Mouse (Mus musculus): ENCODE measurements around the gene Lrrk1. TPM values are rescaled to one million over a fixed set of nuclear protein-coding genes. Genes with fewer than 3 reads are reported as not detected.

Gene Lrrk1
- polyA plus RNA-seq, 1 experiment: 39.4 TPM

DNA sequence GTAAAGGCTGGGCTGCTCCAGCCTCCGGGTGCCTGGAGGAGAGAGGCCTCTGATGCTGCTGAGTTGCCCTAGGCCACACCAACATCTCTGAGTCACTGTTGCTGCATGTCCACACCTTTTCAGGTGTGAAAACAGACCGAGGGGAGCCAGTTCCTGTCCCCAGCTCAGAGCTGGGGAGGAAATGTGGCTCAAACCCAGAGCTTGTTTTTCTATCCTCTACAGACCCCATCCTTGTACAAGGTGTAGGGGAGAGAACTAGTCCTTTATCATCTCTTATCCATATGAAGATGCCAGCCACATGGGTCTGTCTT, 159.6 kb downstream of the Lrrk1 start:
- no peak for DNase-seq (ENCODE audit: low spot score)

DNA sequence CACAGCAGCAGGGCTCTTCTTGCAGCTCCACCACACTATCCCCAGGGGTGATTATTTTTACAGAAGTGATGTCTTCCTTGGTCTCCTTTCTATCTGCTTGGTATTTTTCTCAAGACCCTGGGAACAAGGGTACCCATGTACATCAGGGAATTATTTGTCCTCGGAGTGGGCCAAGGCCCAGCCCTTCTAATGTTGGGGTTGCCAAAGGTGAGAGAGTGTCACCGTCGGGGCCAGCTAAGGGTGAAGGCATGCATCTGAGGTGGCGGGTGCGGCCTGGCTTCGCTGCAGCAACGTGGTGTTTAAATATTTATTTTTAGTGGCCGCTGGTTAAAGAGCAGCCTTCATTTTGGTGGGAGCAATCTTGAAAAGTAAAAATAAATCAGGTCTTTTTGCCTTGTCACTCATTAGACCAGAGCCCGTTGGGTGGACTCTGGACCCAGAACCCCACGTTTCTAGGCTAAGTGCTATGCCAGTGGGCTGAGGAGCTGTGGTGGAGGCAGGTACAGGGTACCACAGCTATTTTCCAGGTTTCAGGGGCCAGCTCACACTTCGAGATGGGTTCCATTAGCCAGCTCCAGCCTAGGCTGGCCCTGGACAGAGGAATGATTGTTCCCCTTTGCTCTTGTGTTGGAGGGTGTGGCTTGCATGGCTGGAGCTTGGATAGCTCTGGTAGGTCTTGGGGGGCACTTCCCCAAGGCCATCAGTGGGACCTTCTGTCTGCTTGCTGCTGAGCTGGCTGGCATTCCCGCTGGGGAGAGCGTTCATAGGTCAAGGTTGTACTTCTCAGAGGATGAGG, 160.1 kb downstream of the Lrrk1 start:
- peak; percentile 14 for DNase-seq (ENCODE audit: low spot score)

DNA sequence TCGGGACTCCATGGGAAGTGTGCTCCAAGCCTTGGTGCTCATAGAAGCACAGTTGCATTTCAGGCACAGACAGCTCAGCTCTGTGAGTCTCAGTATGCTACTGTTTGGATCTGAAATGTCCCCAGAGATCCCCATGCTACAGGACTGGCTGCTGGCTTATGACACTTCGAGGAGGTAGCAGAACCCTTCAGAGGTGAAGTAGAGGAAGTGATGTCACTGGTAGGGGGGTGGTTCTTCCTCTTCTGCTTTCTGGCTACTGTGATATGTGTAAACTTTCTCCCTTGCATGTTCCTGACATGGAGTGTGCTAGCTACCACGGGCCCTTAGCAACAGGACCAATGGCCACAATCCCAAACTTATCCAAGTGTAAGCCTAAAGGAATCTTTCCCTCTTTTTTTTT, 162.3 kb downstream of the Lrrk1 start:
- DNase-seq (ENCODE audit: low spot score): no peak

DNA sequence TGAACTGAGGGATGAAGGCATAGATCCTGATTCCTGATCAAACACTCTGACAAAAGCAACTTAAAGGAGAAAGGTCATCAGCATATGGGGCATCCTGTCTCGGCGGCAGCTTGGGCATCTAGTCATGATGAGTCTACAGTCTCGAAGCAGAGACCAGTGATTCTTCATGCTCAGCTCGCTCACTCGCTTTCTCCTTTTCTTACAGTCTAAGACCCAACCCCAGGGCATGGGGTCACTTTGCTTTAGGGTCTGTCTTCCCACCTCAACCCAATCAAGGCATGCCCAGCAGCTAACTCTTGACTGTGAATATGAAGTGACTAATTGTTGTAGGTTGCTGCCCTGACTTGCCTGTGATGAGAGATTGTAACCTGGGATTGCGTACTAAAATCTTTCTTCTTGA, 163.6 kb downstream of the Lrrk1 start:
- DNase-seq (ENCODE audit: low spot score): no peak

DNA sequence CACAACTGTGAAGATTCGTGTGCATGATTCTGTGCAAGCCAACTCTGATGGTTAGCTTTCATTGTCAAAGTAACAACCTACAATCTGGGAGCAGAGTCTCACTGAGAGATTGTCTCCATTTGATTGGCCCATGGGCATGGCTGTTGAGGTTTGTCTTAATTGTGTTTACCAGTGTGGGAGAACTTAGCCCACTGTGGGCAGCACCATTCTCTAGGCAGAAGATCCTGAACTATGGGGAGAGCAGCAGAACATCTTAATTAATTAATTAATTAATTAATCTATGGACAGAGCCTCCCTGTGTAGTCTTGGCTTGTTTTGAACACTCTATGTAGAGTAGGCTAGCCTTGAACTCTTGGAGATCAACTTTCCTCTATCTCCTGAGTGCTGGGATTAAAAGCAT, 164.4 kb downstream of the Lrrk1 start:
- no peak for DNase-seq (ENCODE audit: low spot score)

DNA sequence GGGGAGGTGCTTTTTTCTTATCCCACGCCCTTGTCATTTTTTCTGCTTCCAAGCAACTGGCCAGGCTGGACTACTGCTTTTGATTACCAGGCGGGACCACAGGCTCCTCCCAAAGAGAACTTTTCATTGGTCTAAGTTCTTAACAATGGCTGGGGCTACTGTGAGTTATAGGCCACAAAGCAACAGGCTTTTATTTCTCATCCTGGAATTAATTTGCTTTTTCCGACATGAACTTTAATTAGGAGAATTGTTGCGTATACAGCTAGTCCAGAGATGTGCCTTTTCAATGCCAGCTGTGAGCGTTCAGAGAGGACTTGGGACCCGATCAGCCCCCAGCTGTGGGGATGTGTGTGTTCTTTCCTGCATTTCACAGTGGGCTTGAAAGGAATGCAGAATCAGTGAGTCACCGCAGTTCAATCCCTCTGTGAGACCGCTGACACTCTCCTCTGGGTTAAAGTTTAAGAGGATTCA, 165.5 kb downstream of the Lrrk1 start:
- no peak for DNase-seq (ENCODE audit: low spot score)

DNA sequence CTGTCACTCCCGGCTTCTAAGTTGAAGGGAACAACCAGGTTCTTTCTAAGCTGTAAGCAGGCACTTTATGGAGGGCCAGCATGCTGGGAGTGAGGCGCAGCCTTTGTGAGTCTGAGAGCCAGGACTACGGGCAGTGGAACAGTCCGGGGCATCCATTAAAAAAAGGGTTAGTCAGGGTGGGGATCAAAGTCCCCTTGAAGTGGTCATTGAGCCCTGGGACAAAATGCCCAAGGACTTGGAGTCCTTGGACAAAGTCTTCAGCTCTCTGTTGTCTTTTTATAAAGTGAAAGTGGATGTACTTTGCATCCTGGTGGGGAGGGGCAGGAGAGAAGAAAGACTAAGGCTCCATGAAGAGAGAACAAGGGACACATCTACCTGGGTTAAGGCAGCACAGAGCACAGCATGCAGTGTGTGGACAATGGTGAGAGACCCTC, 168.3 kb downstream of the Lrrk1 start:
- no peak for DNase-seq (ENCODE audit: low spot score)

DNA sequence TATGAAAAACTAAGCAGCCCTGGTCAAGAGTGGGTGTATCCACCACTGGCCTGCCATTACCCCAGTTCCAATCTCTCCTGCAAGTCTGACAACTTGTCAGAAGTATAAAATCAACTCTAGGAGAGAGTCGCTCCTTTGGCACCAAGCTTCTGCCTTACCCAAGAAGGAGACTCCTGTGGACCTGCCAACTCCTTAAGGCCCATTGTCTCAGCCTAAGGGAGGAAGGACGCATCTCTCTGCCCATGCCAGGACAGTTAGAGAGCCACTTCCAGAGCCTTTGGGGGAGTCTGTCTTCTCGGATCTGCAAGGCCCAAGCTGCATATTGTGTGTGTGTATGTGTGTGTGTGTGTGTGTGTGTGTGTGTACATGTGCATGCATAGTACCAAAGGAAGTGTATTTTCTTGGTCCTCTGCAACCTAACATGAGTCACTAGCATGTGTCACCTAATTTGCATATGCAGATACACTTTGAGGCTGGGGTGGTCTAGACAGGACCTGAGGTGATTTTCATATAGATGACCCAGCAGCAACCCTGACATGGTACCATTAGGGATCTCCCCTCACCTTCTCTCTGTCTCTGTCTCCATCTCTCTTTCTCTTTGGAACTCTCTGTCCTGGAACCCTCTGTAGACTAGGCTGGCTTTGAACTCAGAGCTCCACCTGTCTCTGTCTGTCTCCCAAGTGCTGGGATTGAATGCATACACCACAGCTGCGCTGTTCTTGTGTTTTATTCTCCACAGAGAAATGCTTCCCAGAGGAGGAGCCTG, 168.9 kb downstream of the Lrrk1 start:
- DNase-seq (ENCODE audit: low spot score): no peak

DNA sequence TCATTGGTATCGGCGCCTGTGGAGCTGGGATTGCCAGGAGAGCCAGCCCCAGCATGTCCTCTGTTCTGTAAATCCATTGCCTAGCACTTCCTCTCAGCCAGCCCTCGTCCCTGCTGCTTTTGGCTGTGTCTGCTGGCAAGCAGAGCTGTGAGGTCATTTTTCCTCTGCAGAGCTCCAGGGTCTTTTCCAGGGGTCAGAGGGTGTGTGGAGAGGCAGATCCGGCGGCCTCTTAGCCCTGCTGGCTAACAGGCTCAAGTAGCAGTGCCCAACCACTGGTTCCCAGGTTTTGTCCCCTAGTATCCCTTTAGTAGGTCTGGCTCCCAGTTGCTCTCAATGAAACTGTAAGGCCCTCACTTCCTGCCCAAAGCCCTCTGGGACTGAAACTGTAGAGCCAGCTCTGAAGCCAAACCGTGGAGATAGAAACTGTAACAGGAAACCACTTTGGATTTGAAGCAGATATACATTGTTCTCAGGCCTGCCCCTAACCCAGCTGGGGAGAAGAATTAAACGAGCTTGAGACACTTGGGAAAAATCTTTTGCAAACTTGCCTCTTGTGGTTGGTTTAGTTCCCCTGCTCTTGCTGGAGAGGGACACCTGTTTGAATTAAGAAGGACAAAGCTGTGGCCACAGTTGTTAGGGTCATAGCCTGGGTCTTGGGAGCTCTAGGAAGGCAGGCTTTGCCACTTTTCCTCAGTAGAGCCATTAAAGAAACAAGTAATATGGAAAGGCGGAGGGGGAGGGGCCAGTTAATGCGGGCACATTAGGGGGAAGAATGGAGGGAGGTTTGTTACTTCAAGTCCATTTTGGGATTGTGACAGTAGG, 169.7 kb downstream of the Lrrk1 start:
- DNase-seq (ENCODE audit: low spot score): no peak

DNA sequence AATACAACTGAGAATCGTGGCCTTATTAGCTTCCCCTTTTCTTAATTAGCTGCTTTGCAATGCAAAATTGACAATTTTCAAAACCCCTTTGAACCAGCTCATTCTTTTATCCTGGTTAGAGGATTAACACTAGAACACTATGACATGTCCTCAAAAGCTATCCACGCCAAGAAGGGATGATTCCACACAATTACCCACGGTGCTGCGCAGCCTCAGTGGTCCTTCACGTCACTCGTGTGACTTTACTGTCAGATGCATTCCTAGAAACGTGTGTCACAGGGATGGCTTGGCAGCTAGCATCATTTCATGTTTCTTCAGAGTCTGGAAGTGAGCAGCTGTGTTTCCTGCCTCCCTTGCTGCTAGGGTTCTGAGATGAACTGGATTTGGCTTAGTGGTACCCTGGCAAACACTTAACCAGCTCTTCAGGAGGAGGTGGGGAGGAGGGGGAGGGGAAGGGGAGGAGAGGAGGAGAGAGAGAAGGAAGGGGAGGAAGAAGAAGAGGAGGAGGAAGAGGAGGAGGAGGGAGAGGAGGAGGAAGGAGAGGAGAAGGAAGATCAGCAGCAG, 170.5 kb downstream of the Lrrk1 start:
- no peak for DNase-seq (ENCODE audit: low spot score)

DNA sequence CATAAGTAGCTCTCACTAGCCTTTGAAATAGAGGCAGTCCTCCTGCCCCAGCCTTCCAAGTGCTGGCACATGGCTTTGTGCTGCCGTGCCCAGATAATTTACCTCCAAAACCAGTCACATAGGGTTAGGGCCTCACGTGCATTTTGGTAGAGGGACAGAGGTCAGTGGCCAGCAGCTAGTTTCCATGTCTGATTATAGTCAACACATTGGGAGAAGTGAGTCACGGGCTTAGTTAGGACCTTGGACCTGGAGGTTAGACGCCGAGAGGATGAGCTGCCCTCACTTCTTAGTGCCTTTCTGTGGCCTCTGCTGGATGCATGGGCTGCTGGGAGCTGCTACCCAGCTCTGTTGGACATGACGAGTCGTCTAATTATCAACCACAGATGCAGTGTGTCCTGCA, 171.1 kb downstream of the Lrrk1 start:
- no peak for DNase-seq (ENCODE audit: low spot score)

DNA sequence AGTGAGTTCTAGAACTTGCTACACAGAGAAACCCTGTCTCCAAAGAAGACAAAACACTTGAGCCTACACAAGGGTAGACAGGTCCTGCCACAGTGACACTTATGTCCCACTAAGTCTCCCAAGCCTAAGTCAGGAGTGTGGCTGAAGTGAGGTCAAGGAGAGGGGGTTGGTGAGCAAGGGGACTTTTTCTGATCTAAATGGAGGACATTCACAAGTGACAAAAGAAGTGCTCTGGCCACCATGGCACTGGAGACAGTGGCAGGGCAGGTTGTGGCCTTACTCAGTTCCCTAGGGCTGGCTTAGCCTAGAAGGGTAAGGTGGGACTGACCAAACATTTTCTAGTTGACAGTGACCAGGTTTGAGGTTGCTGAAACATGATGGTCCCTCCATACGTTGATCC, 172.2 kb downstream of the Lrrk1 start:
- DNase-seq (ENCODE audit: low spot score): no peak

DNA sequence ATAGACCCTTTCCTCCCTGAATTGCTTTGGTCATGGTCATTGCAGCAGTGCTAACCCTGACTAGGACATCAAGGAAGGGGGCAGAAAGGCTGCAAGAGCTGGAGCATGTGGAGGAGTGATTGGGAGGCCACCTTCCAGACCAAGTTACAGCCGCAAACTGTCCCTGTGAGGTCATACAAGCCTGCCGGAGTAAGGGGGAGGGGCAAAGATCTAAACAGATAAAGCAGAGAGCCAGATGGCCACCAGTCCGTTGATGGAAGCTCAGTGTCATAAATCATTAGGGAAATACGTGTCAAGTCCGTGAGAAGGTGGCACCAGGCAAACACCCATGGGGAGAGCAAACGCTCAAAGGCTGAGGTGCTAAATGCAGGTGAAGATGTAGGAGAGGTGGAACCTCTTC, 173.7 kb downstream of the Lrrk1 start:
- DNase-seq (ENCODE audit: low spot score): no peak

DNA sequence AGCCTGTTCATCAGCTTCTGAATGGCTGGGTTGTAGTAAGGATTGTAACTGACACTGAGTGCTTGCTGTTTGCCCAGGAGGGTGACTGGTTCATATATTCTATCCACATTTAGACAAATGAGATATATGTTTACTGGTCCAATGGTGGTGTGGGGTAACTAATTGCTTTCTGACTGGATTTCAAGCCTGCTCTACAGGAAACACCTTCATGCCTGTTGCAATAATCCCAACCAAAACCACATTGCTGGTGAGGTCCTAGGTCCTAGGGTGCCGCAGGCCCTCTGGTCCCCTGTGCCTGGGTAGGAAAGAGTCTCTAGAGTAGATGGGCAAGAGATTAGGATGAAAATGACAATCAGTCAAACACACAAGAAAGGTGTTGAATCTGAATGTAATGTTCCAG, 175.3 kb downstream of the Lrrk1 start:
- DNase-seq (ENCODE audit: low spot score): no peak

DNA sequence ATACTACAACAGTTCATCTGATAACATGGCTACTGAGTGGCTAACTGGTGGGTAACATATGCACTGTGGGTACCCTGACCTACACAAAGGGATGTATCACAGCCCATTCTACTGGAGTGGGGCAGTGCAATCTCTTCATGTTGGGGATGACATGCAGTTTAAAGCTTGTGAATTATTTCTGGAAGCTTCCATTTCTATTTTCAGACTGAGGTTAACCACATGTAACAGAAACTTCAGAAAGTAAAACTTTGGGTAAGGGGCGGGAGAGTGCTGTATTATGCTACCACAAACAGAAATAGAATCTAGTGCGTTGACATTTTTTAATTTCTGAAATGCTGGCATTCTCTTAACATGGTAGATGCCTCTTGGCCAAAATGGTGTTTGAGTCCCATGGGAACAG, 178.2 kb downstream of the Lrrk1 start:
- DNase-seq (ENCODE audit: low spot score): no peak

DNA sequence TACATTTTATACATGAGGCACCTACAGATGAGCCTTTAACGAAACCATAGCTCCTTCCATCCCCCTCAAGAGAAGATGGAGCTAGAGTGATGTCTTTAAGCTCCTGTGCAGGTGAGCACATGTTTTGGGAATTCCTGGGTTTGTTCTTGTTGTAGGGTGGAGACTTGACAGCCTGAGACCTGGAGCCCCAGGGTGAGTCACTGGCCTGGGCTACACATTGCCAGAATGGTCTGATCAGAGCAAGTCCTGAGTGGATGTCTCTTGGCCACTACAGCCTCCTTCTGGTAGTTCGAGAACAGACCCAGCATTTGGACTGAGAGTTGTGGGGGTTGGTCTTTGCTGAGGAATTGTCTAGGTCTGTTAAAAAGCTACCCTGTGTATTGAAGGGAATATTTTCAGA, 186.5 kb downstream of the Lrrk1 start:
- no peak for DNase-seq (ENCODE audit: low spot score)

DNA sequence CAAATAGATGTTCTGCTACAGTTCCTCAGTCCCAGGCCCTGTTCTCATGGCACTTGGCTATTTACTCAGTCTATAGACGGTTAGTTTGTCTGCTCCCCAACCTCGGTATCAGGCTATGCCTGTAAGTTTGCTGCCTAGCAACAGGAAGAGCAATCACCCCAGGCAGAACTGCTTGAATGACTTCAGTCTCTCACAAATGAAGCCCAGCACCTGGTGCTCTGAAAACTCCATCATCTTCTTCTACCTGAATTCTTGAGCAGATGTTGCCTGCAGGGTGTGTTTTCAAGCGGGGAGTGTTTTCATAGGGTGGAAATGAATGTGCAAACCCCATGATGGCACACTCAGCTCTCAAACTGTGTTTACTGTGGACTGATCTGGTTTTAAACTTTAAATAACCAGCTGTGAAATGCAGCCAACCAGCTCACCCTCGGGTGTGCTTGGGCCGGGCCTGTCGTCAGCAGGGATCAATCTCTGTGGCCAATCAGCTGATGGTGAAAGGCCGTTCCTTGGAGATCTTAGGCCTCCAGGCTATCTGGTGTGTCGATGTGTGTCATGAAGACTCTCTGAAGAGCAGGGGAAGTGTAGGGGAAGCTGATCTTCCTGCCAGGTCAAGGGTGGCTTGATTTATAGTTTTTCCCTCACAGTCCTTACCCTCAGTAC, 187.2 kb downstream of the Lrrk1 start:
- DNase-seq (ENCODE audit: low spot score): no peak

DNA sequence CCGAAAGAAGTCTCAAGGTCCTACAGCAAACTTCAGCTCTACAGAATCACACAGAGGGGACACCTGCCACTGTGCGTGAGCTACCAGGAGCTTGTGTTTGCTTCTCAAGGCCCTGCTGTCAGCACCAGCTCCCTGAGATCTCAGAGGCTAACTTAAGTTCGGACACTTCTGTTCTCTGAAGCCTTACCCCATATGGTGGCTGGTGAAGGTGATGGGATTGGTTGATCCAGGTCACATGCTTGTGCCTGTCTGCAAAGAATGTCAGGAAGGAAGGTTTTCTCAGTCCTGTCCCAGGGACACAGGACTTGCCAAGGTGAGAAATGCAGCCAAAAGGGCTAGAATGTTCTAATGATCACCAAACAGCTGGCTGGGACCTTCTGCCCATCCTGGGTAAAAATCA, 187.8 kb downstream of the Lrrk1 start:
- no peak for DNase-seq (ENCODE audit: low spot score)

DNA sequence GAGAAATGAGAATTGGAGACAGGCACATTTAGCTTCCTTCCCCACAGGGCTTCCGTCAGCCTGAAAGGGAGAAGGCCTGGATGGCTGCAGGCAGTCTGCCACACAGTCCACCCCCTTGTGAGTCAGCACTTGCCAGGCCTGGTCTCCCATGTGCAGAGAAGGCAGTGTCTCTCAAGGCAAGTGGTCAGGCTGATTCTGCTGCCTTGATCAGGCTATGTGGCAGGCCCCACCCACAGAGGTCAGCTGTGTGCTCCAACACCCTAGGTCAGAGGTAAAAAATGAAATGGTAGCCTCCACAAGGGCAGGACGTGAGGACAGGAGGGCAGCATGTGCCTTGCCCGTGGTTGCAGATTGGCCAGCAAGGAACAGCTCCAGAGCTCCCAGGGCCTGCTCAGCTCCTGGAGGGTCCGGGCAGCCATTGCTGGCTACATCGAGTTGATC, 188.7 kb downstream of the Lrrk1 start:
- DNase-seq (ENCODE audit: low spot score): no peak

DNA sequence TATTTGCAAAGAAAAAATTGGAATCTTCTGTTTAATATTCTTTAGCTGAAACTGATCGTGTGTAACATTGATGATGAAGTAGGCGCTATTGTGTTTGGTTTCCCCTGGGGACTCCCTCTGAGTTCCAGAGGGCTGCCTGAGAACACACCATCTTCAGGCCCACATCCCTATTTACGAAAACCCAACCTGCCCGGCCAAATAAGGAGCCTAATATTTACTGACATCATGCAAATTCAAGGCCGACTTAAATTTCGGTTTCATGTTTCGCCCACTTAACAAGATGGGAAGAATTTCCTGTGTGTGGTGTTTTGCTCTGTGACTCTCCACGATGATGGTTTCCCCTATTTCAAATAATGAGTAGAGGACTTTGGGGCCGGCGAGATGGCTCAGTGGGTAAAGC, 189.7 kb downstream of the Lrrk1 start:
- no peak for DNase-seq (ENCODE audit: low spot score)

DNA sequence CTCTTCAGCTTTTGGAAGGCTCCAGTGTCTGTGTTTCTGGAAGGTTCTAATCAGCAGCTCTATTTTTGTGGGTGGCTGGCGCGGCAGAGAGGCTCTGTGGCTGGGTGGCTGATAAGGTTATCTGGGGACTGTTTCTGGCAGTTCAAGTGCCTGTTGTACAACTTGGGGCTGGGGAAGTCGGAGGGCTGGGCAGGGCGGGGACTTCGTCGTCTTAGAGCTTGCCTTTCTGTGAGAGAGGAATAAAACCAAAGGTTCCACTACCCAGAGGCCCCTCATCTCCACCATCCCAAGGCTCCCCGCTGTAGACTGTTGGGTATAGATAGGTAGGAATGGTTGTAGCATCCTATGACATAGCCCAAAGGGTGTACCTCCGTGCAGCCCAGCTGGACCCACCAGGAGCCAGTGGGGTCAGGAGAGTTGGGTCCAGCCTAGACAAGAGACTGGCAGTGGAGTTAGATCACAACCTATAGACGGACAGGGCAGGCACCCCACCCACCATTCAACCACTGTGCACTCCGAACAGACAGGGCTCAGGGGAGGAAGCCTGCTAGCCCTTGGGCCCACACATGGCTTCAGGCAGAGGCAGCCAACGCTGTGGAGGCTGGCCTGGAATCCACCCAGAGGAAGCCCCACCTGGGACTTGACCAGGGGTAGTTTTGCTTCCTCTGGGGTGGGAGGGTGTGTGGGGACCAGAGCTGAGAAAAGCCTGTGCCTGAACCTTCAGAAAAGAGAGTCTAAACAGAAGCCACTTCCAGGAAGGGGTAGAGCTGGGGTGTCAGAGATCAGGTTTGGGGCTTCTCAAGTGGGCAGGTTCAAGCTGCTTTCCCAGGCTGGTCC, 191.3 kb downstream of the Lrrk1 start:
- DNase-seq (ENCODE audit: low spot score): no peak
